Mouse (Mus musculus) macrophage (primary cell): Measurements from ENCODE around the gene Ikzf4. TPM values are rescaled to one million over a fixed set of nuclear protein-coding genes. Genes with fewer than 3 reads are reported as not detected.
"Not testable (repeated sequence)": the region's sequence is repeated elsewhere in the genome, so short reads cannot be mapped to it uniquely, and the experiment has no call there.

Experiments used
- H3K27ac ChIP-seq: fragments of 350-480 bp; formaldehyde crosslinking; 2 replicates; pipeline ENCODE4 v1.9.0; 2021
- H3K36me3 ChIP-seq: fragments of 350-480 bp; formaldehyde crosslinking; 2 replicates; pipeline ENCODE4 v1.9.0; 2021; ENCODE audit errors: inconsistent target
- H3K4me3 ChIP-seq: fragments of 350-480 bp; formaldehyde crosslinking; 2 replicates; pipeline ENCODE4 v1.9.0; 2021; ENCODE audit errors: inconsistent target
- H3K79me2 ChIP-seq: fragments of 350-480 bp; formaldehyde crosslinking; 2 replicates; pipeline ENCODE4 v1.9.0; 2021; ENCODE audit errors: inconsistent target
- WGBS: methylation state at CpG from one replicate; pipeline ENCODE4 v1.1.7; 2026; ENCODE audit warnings: inconsistent platforms; ENCODE audit not compliant: missing documents; 5-methylcytosine and 5-hydroxymethylcytosine counted together
- polyA plus RNA-seq: library from polyadenylated mRNA; stranded (reverse); fragments of 250-400 nt; gene quantifications from 3 replicates; pipeline ENCODE4 v1.2.4, GENCODE M21; 2018; ENCODE audit warnings: inconsistent platforms

Gene Ikzf4
- polyA plus RNA-seq, 1 experiment from 2014 or later: not detected

DNA sequence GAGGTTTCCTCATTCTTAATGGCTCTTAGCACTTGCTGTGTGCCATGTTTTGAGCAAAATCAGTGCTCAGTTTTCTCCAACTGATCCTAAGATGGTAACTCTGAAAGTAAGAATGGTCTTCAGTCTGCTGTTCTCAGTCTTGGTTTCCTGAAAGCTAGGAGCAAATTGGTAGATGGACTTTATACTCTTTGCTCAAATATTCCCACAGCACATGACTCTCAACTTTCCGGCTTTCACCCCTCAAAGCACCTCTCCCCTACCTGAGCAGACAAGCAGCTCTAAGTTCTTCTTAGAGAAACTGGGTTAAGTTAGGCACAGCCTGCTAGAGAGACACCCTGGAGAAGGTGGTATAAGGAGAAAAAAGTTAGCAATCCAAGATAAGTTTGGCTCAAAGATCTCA, 10.9 kb upstream of the Ikzf4 start:
- Histone ChIP-seq H3K27ac (no peak overlapping the region), H3K79me2 (no peaks in the 10 kb centered on the region), H3K36me3 (no peaks in the 10 kb centered on the region), H3K4me3 (no peak overlapping the region)
- 85% methylated on average over 1 of the region's 1 CpGs for WGBS

DNA sequence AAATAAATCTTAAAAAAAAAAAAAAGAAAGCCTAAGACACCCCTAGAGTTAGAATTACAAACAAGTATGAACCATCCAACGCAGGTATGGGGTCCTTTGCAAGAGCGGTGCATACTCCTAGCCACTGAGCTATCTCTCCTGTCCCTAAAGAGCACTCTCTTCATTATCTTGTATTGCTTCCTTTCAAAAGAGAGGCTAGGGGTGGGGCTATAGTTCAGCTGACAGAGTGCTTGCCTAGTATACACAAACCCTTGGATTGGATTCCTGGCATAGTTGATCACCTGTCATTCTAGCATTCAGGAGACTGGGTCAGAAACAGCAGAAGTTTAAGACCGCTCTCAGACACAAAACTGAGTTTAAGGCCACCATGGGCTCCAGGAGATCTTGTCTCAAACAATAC, 9.5 kb upstream of the Ikzf4 start:
- 95% methylated on average over 3 of the region's 3 CpGs for WGBS
- H3K79me2 ChIP-seq: no peaks in the 10 kb centered on the region
- H3K36me3 ChIP-seq: no peaks in the 10 kb centered on the region
- H3K27ac ChIP-seq: no peak overlapping the region
- H3K4me3 ChIP-seq: no peak overlapping the region

DNA sequence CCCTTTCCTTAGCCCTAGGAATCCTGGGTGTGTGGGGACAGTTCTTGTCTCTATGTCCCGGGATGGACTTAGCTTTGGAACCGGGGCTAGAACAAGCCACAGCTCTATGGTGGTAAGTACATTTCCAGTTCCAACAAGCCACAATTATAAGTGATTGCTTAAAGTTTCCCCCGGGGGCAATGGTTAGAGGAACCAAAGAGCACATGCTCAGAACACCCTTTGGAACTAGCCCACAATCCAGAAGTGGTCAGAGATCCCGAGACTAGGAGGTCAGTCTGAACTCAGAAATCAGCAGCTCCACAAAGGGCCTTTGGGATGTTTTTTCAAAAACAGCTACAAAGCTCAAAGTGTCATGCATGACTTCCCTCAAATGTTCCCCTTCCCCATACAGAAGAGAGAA, 8.1 kb upstream of the Ikzf4 start:
- H3K36me3 ChIP-seq: no peaks in the 10 kb centered on the region
- H3K27ac ChIP-seq: no peak overlapping the region
- H3K79me2 ChIP-seq: no peaks in the 10 kb centered on the region
- H3K4me3 ChIP-seq: no peak overlapping the region
- WGBS: 66% methylated on average over 4 of the region's 4 CpGs

DNA sequence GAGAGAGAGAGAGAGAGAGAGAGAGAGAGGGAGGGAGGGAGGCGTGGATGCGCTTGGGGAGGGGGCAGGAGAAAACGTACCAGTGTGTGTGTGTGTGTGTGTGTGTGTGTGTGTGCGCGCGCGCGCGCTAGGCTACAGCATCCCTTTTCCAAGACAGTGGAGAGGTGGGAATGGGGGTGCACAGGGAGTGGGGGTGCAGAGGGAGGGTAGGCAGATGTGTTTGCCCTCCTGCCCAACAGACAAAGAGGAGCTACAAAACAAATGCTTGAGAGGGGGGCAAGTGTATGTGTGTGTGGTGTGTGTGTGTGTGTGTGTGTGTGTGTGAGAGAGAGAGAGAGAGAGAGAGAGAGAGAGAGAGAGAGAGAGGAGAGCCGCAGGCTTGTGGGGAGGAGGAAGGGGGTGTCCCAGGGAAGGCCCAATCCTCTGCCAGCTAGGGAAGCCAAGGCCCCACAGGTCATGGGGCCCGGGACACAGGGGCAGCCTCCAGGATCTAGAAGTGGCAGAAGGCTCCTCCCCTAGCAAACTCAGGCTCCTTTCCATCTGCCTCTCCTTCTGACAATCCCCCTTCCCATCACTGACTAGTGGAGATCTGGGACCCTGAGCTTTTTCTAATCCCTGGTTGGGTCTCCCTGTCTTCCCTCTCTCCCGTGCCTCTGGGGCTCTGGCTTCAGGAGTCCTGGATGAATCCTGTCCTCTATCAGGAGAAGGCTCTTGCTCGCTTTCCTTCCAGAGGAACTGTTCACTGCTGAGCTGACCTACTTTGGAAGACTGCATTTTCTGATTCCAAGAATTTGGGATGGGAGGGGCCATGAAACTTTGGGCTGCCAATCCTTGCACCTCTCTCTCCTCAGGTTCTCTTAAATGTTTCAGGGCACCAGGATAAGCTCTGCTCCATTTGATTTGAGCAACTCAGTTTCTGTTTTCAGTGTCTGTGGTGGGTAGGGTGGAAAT, 623 bp upstream of the Ikzf4 start:
- H3K4me3 ChIP-seq: no peak overlapping the region
- no peaks in the 10 kb centered on the region for H3K36me3 ChIP-seq
- no peak overlapping the region for H3K27ac ChIP-seq
- 27% methylated on average over 9 of the region's 13 CpGs for WGBS
- H3K79me2 ChIP-seq: no peaks in the 10 kb centered on the region

DNA sequence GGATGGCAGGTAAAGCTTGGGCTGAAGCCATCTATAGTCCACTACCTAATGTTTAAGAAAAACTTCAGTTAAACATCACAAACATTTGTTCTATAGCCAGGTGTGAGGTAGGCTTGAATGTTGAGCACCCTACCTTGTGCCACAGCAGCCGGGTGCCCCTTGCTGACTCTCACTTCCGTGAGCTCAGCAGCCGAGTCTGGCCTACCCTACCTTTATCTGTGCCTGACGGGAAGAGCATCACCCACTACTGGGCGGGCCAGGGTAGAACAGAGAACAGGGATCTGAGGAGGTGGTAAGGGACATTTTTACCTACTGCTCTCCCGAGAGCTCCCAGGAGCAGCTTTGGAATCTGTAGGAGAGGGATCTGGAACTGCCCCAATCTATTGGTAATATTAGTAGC, 3.0 kb downstream of the Ikzf4 start:
- Histone ChIP-seq H3K4me3 (no peak overlapping the region), H3K36me3 (no peaks in the 10 kb centered on the region), H3K79me2 (no peaks in the 10 kb centered on the region), H3K27ac (no peak overlapping the region)
- WGBS: 100% methylated on average over 6 of the region's 6 CpGs

DNA sequence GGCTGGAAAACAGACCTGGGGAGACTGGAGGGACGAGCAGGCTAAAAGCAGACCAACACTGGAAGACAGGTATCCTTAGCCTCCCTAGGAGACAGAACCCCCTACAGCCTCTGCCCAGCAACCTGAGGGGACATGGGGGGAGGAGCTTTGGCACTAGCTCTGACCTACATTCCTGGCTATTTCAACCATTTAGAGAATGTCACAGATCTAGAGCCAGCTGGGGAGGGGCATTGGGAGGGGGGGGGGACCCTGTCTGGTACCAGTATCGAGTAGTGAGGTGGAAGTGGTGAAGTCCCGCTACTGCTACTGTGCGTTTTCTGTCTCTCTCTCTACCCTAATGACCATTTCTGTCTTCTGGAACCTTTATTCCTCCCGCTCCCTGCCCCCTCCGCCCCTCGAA, 3.9 kb downstream of the Ikzf4 start:
- no peaks in the 10 kb centered on the region for H3K79me2 ChIP-seq
- no peaks in the 10 kb centered on the region for H3K36me3 ChIP-seq
- H3K27ac ChIP-seq: no peak overlapping the region
- WGBS: 83% methylated on average over 7 of the region's 7 CpGs
- no peak overlapping the region for H3K4me3 ChIP-seq

DNA sequence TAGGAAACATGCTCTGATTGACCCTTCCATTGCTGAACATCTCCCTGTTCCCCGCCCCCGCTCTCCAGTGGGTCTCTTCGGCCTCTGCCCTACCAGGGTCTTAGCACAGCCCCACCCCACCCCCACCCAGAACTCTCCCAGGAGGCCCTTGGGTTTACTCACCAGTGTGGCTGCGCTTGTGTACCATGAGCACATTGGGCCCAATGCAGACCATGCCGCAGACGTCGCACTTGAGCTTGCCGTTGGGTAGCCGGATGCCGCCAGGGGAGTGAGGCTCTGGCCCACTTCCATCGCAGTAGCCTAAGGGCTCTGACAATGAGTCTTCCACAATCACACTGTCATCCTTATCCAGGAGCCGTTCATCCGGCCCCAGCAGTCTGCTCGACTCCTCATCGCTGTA, 4.9 kb downstream of the Ikzf4 start:
- WGBS: 96% methylated on average over 15 of the region's 15 CpGs
- Histone ChIP-seq H3K27ac (no peak overlapping the region), H3K36me3 (no peaks in the 10 kb centered on the region), H3K79me2 (no peaks in the 10 kb centered on the region), H3K4me3 (no peak overlapping the region)

DNA sequence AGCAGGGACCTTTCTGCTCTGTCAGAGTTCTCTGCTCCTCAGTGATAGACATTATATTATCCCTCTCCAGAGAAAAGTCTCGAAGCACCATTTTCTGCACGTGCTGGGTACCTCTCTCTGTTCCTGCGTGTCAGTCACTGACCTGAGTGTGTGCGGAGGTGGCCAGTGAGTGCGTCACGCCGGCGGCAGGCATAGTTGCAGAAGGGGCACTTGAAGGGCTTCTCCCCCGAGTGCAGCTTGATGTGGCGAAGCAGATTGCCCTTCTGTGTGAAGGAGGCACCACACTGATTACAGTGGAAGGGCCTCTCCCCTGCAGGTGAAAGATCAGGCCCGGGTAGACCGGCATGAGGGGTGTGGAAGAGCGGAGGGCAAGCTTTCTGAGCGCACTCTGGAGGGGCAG, 5.8 kb downstream of the Ikzf4 start:
- Histone ChIP-seq H3K4me3 (no peak overlapping the region), H3K79me2 (no peaks in the 10 kb centered on the region), H3K36me3 (no peaks in the 10 kb centered on the region), H3K27ac (no peak overlapping the region)
- WGBS: 90% methylated on average over 14 of the region's 14 CpGs

DNA sequence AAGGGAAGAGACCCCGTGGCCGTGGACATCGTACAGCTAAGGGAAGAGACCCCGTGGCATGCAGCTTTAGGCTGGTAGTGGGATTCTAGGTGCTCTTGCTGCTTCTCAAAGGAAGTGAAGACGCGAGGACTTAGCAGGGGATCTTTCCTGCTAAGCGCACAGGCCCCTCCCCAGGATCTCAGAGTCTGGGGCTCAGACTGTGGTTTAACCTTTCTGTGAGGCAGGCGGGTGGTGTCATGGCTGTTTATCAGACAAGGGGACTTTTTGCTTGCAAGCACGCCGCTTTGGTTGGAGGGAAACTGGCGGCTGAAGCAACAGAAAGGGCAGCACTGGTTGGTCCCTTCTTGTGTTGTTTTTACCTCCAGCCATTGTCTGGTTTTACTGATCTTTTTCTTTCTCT, 8.8 kb downstream of the Ikzf4 start:
- no peak overlapping the region for H3K4me3 ChIP-seq
- H3K27ac ChIP-seq: no peak overlapping the region
- no peaks in the 10 kb centered on the region for H3K79me2 ChIP-seq
- WGBS: 15% methylated on average over 11 of the region's 11 CpGs
- H3K36me3 ChIP-seq: no peaks in the 10 kb centered on the region

DNA sequence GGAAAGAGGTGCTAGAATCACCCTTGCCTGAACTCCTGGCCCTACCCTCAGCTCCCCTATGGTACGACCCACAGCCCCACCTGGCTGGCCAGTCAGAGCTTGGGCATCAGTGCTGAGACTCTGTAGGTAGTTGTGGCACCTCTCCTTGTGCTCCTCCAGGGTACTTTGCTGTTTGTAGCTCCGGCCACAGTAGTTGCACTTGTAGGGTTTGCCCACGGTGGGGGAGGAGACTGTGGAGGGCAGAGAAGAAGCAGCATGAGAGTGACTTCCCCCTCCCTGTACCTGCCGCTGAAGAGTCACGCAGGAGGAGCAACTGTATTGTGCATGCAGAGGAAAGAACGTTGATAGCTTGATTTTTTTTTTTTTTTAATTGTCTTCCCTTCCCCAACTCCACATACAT, 9.2 kb downstream of the Ikzf4 start:
- 30% methylated on average over 5 of the region's 6 CpGs for WGBS
- H3K27ac ChIP-seq: no peak overlapping the region

DNA sequence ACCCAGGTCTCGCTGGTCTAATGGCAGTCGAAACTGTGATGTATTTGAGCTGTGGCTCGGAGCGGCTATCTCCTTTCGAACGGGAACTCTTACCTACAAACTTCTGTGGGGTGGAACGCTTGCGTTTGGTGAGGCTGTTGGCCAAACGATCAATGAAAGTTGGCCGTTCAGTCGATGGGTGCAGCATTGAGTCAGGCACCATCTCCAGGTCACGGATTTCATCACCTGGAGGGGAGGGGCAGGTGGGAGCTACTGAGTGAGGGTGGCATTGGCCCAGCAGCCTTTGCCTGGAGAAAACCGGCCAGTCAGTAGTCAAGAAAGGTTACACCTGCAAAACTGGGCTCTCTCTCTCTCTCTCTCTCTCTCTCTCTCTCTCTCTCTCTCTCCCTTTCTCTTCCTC, 10.1 kb downstream of the Ikzf4 start:
- Histone ChIP-seq H3K79me2 (no peaks in the 10 kb centered on the region), H3K36me3 (no peaks in the 10 kb centered on the region), H3K4me3 (no peak overlapping the region), H3K27ac (no peak overlapping the region)
- 95% methylated on average over 13 of the region's 13 CpGs for WGBS

More for the DNA sequence above, 9.2 kb downstream of the Ikzf4 start:
- H3K36me3 ChIP-seq: no peaks in the 10 kb centered on the region
- no peaks in the 10 kb centered on the region for H3K79me2 ChIP-seq
- no peak overlapping the region for H3K4me3 ChIP-seq

DNA sequence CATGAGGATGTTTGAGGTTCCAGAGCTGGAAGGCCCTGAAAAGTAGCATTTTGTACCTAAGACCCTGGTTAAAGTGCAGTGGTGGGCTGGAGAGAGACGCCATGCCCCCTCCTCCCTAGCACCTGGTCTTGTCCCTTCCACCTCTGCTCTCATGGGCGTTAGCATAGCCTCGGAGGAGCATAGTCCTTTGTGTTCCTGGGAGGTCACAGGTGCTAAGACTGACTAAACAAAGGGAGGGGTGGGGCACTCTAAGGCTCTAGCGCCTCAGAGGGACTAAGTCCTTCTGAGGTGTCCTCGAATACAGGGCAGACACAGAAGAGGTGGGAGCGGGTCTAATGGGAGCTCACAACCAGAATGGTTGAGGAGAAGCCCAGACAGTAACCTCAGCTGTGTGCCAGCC, 14.2 kb downstream of the Ikzf4 start:
- Histone ChIP-seq H3K79me2 (no peaks in the 10 kb centered on the region), H3K4me3 (no peak overlapping the region), H3K27ac (no peak overlapping the region), H3K36me3 (no peaks in the 10 kb centered on the region)
- 65% methylated on average over 6 of the region's 6 CpGs for WGBS

DNA sequence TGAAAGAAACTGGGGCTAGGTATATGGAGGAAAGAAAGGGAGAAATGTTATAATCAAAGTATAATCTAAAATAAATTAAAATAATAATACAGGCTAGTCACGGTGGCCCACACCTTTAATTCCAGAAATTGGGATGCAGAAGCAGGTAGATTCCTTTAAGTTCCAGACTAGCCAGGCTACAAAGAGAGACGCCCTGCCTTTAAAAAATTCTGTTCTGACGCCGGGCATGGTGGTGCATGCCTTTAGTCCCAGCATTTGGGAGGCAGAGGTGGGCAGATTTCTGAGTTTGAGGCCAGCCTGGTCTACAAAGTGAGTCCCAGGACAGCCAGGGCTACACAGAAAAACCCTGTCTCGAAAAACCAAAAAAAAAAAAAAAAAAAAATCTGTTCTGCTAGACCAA, 15.5 kb downstream of the Ikzf4 start:
- peaks cover 10% of the 10 kb centered on the region for H3K79me2 ChIP-seq
- WGBS: 95% methylated on average over 4 of the region's 5 CpGs

DNA sequence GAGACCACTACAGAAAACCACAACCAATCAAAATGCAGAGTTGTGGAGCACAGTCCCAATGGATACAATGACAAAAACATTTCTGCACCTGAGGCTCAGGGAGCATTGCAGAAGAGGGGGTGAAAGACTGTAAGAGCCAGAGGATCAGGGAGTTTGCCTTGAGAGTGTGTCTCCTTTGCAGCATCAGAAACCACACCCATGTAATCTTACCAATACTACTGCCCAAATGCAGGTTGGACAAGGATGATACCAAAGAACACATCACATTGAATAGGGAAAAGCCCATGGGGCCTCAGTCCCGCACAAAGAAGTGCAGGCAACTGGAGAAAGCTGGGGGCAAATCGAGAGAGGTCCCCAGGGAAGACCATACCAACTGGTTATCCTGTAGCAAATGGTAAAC, 16.0 kb downstream of the Ikzf4 start:
- no peaks in the 10 kb centered on the region for H3K36me3 ChIP-seq
- H3K4me3 ChIP-seq: no peak overlapping the region
- WGBS: 88% methylated on average over 2 of the region's 2 CpGs
- peaks cover 16% of the 10 kb centered on the region for H3K79me2 ChIP-seq
- no peak overlapping the region for H3K27ac ChIP-seq

More for the DNA sequence above, 15.5 kb downstream of the Ikzf4 start:
- not testable (repeated sequence) for H3K4me3 ChIP-seq, H3K36me3 ChIP-seq, H3K27ac ChIP-seq

DNA sequence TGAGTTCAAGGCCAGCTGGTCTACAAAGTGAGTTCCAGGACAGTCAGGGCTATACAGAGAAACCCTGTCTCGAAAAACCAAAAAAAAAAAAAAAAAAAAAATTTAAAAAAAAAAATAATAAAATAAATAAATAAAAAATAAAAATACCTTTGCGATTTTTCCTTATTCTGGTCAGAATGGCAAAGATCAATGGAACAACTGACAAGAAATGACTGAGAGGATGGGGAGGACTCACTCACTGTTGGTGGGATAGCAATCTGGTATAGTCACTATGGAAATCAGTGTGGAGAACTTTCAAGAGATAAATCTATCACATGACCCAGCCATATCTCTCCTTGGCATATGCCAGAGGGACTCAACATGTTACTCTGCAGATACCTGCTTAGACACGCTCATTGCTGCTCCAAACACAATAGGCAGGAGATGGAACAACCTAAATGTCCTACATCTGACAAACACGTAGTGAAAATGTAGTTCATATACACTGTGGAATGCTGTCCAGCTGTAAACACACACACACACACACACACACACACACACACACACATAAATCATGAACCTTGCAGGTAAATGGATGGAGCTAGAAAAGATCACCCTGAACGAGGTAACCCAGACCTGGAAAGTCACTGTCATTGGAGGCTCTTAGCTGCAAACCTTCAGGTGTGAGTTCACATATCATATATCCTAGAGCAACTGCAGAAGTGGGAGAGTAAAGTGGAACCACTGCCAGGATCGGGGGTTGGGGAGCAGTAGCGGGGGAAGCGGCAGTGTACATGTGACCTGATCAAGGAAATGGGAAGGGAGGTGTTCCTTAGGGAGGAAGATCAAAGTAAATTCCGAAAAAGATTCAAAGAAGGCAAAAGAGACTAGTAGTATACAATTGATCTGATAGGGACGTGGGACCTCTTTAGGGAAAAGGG, 18.1 kb downstream of the Ikzf4 start:
- 73% methylated on average over 9 of the region's 10 CpGs for WGBS
- no peak overlapping the region for H3K27ac ChIP-seq

More for the DNA sequence above, 18.1 kb downstream of the Ikzf4 start:
- H3K4me3 ChIP-seq: no peak overlapping the region
- H3K79me2 ChIP-seq: peaks cover 16% of the 10 kb centered on the region
- peaks cover 9% of the 10 kb centered on the region; the same call in 1 of the 2 replicates for H3K36me3 ChIP-seq
